Mouse (Mus musculus) liver, adult (tissue): Measurements from ENCODE around the gene Hpf1.

Source experiments
- GATA4 ChIP-seq: IDR thresholded peaks from 2 replicates; pipeline ENCODE4 v1.6.1; 2014; ENCODE audit warnings: mild to moderate bottlenecking, low read length; ENCODE audit not compliant: insufficient replicate concordance

Gene Hpf1

DNA sequence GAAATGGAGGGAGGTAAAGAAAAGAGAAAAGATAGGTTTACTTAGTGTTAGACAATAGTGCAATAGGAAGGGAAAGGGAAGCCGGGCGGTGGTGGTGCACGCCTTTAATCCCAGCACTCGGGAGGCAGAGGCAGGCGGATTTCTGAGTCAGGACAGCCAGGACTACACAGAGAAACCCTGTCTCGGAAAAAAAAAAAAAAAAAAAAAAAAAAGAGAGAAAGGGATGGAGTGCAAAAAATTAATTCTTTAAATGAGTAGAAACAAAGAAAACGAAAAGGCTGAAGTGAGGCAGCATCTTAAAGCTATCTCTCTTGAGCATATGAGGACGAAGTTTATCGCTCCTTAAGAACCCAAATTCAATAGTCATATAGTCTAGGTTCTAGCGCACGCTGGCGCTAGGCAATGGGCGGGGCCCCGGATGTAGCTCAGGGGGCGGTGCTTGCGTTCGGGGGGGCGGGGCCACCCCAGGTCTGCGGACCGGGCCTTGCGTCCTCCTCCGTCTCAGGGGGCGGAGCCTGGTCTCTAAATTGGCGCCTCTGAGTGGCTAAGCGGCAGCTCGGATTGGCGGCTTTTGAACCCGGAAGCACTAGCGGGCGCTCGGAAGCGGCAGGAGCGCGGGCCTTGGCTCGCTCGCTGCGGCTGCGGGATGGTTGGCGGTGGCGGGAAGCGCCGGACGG is at the start of gene Hpf1:
Gene Hpf1 (plus strand): TSS at position 576 of the 677 bp plus-strand sequence.
- no peak; the same call in 1 of the 2 replicates for TF ChIP-seq GATA4

DNA sequence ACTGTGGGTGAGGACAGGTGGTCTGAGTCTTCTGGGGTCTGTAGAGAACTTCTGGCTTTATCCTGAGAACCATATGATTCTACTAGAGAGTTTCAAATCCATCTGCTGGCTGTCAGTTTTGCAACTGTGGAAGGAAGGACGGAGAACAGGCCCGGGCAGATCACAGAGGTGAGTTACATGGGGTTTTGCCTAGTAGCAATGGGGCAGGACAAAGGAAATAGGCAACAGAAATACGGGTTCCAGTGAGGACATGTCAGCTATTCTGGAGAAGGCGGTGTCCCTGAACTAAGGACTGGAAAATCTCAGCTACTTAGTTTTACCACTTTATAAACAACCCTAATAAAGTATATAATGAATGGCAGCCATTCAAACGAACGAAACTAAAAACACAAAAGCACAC is 47.8 kb upstream of the Hpf1 start:
- no peak for TF ChIP-seq GATA4

DNA sequence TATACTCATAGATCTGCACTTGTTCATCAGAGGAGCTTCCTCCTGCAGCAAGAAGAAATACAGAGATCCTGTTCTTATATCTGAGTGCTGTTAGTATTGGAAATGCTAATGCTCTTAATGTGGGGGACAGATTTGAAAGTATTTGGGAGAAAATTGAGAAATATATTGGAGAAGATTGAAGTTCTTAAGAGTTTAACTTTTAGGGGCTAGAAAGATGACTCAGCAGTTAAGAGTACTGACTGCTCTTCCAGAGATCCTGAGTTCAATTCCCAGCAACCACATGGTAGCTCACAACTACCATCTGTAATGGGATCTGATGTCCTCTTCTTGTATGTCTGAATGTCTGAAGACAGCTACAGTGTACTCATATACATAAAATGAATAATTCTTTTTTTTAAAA is 32.7 kb upstream of the Hpf1 start:
- no peak for TF ChIP-seq GATA4

DNA sequence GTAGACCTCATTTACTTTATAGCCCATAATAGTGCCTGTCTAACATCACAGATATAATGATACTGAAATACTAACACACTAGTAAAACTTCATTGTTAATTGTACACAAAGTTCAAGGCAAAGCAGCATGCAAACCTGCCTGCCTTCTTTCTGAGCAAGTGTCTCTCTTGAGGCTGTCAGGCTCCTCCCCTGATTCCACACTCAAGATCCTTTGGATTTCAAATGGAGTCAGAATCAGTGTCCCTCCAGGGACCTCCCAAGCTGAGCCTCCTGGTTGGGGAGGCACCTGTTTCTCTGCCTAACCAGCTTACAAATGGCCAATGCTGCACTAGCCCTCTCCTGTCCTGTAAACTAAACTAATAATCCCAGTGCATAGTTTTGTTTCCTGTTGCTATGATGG is 32.1 kb upstream of the Hpf1 start:
- TF ChIP-seq GATA4: no peak

DNA sequence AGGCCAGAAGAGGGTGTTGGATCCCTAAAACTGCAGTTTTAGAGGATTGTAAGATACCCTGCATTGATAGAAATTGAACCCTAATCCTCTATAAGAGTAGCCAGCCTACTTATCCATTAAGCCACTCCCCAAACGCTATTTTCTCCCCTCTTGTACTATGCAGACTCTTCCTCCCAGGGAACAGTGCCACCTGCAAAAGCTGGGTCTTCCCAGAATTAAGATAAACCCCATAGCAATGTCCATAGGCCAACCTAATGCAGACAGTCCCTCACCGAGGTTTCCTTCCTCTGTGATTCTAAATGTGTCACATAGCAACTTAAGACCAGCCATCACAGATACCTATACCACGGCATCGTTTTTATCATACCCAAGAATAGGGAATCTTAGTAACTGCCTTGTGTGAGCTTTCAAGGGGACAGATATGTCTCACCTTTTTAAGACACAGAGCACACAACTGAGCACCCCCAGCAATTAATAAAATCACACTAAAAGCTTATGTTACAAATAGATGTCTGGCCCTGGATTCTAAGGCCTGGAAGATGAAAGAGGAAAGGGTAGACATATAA is 31.2 kb upstream of the Hpf1 start:
- no peak for TF ChIP-seq GATA4

DNA sequence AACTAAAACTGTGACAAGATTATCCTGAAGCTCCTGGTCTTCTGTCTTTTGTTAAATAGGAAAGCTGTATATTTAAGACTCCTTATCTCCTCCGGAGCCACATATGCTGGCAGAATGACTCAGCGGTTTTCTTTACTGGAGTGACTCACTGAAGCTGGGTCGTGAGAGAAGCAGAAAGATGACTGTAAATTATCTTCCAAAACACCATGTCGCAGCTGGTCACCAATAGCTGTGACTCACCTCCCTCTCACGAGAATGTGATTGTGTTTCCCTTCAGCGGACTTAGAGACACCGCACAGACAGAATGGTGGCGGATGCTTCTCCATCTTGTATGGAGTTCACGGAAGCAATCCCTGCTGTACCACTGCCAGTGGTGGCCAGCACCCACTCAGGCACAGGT is 30.6 kb upstream of the Hpf1 start:
- TF ChIP-seq GATA4: no peak

DNA sequence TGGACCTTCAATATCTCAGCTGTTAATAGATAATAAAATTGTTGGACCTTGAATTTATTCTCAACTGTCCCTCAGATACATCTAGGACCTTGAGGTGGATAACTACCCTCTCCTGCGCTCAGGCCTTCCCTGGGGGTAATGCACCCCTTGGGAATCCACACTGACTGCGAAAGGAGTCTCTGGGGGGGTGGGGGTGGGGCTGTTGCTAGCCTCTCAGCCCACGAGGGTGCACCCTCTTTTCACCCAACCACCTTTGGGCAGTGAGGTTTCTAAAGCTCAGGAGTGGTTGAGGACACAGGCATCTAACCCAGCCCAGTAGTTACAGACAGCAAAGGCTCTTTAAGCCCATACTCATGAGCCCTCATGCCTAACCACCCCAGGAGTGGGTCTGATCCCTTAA is 29.5 kb upstream of the Hpf1 start:
- TF ChIP-seq GATA4: no peak

DNA sequence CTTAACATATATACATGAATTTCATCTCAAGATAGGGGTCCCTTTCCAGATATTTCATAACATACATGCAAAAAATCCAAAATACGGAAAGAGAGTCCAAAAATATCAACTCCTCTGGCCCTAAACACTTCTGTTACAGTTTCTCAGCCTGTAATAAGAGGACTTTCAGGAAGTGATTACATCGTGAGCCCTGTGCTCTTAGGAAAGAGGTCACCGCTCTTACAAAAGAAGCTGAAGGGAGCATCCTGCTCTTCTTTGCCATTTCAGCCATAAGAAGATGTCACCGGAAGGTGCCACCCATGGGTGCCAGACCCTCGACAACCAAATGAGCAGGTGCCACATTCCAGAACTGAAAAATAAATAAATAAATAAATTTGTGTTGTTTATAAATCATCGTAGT is 28.4 kb upstream of the Hpf1 start:
- no peak for TF ChIP-seq GATA4

DNA sequence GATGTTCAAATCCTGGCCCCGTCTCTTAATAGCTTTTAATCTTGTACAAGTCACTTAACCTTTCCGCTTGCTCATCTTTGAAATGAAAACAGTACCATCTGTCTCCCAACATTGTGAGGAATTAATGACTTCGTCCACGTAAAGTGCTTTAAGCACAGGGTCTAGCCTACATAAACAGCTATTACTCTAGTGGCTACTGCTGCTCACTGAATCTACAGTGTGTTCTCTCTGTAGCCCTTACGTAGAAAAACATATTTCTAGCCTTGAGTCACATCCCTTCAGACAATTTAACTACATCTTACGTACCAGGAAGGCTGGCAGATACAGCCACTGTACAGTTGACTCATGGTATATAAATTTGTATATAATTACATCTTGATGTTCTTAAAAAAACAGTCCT is 25.3 kb upstream of the Hpf1 start:
- TF ChIP-seq GATA4: no peak

DNA sequence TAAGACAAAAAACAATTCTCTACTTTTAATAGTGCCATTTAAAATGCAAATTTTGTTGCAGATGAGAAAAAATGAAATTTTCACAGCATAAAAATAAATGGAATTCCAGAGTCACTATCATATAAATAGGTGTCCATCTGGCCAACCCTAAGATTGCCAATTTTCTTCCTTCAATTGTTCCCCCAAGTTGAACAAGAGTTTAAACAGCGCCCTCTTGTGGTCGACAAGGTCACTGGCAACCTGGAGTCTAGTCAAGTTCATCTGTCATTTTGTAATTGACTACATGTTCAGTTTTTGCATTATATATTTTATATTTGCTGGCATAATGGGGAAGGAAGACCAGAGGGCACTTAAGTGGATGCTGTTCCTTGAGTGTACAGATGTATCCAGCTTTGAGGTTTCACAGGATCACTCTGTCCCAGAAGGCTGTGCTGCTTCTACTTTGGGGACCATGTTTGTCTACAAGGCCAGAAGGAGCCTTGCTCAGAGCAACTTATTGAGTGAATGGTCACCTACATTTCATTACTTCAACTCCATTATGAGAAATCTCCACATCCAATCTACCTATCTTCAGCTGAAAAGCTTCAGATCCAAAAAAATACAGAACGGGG is 24.6 kb upstream of the Hpf1 start:
- no peak for TF ChIP-seq GATA4

DNA sequence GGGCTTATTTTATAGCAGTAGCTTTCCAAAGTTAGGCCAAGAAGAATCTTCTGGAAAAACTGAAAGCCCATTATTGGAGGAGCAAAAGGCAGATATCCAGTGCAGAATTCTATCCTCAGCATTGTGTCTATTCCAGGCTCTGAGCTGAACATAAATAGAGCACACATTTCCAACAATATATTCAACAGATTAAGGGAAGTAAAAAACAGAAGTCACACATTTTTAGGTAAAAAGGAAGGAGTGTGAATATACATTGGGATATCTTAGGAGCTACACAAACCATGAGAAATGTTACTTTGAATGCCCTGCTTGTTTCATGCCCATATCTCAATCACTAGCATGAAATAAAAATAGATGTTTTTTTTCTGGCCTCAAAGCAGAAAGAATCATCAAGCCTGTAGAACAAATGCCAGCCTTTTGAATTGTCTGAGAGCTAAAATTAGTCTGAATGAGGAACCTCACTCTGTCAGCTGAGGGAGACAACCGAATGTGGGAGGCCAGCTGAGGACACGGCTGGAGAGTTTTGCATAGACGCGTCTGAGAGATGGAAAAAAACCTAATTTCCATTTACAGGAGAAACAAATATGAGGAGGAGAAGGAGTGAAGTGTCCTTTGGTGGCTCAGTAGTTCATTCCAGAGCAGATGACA is 22.6 kb upstream of the Hpf1 start:
- TF ChIP-seq GATA4: no peak

DNA sequence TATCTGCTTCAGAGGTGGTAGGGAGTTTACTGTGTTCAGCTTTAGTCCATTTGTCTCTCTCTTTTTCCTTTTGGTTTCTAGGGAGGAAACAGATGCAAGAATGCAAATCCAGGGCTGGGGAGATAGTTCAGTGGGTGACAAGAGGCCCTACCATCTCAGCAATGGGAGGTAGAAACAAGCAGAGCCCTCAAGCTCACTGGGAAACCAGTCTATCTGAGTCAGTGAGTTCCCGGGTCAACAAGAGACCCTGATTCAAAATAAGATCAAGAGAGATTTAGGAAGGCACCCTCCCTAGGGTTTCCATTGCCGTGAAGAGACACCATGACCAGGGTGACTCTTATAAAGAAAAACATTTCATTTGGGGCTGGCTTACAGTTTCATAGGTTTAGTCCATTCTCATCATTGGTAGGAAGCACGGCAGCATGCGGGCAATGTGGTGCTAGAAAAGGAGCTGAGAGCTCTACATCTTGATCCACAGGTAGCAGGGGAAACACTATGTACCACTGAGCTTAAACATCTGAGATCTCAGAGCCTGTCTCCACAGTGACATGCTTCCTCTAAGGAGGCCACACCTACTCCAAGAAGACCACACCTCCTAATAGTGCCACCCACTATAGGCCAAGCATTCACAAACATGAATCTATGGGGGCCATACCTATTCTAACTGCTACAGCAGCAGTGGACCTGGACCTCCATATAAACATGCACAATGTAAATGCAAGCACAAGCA is 21.8 kb upstream of the Hpf1 start:
- TF ChIP-seq GATA4: no peak

DNA sequence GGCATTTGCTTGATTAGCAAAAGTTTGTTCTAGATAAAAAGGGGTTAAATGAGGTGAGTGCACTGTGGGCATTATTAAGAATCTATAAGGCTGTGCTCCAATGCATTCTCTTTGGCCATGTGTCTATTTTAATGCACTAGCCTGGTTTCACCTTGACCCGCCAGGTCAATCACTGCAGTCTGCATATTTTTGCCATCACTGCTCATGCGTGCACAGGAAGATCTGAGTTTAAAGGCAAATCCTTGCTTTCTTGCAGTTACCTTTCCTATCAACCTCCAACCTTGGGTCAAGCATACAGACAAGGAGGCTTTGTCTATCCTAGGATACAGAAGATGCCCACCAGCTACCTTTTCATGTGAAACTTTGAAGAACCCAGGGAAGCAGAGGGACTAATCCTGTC is 20.5 kb upstream of the Hpf1 start:
- TF ChIP-seq GATA4: no peak

DNA sequence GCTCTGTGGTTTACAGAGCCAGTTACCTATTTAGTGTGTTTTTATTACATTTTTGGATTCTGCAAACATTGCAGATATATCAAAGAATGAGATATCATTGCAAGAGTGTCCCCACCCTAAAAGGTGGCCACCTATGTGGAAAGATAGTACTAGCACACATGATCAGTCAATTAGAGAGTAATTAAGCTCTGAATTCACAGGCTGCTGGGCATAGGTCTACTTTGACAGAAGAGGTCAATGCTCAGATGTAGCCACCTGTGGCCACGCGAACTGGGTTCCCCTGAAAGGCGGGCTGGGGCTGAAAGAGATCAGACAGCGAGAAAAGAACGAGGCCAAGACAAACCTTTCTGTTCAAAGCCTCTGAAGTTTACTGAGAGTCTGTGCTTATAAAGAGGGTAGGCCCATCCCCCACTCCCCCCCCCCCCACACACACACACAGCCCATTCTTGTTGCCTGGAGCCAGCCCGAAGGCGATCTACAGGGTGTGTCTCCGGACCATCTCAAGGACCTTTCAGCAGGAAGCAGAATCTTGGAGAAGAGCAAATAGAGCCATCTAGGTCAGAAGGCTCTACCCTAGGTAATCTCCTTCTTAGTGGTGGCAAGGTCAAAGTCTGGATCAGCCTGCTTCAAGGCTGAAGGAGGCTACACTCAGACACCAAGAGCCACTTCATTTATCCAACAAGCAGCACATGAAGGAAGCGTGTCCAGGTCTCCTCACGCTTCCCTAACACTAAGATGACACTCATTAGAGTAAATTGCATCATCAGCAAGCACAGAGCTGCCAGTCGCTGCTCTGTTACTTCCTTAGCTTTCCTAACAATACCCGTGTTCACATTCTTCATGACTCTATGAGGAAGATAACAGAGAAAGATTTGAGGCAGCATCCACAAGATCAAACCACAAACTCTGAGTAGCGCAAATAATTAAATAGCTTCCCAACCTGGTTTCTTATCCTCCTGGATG is 19.7 kb upstream of the Hpf1 start:
- TF ChIP-seq GATA4: no peak
